Mouse (Mus musculus): ENCODE results near the gene Chdh.

DNA sequence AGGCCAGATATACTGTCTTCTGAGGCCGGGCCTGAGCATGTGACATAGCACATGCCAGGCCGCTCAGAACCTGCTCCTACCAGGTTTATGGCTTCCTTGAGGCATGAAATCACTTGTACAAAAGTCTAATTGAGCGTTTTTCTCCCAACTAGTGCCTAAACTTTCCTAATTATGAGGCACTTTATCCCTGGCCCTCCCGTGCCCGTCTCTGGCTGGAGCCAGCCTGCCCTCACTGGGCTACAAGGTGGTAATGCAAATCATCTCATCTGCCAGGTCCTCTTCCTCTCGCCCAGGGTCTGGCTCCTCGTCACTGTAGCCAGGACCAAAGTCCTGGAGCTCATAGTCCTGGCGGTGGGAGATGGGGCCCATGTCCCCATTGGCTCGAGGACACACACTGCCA, 33.0 kb downstream of the Chdh start:
- TF ChIP-seq GATA1 (IDR thresholded peaks at IDR 0.05; ENCODE audit: low read length): no peak
- TF ChIP-seq TAL1 (IDR thresholded peaks at IDR 0.05; ENCODE audit: low read length): no peak

Measured in erythroblast, embryonic 14.5 days (primary cell).